Mouse (Mus musculus): ENCODE data around the gene Exosc1. TPM values are rescaled to one million over a fixed set of nuclear protein-coding genes. Genes with fewer than 3 reads are reported as not detected.

Exosc1 gene
- total and polyA plus RNA-seq, 3 experiments = 56.6 to 109 (median 68.6) TPM

- DNase-seq (ENCODE audit: extremely low read depth) = no peak
- in situ Hi-C loops (cut with MboI; ENCODE audit: low pct_ligation_motif_present, low pct_unique_long_range_greater_than_20kb, low sequenced_read_pairs) = no loop called here
- H3K9me3 ChIP-seq (replicated peaks; ENCODE audit: low read length) = no peaks in the 10 kb centered on the region
- no peaks in the 10 kb centered on the region for H3K27me3 ChIP-seq (replicated peaks)
- no peak overlapping the region for H3K27ac ChIP-seq (ENCODE audit: insufficient read depth, low read depth)
- H3K4me3 ChIP-seq (replicated peaks in 1 of 3; ENCODE audit: low read depth in 2 of 3, low read length in 2 of 3, poor library complexity in 1 of 3) = no peak overlapping the region
- no peak overlapping the region for H3K9ac ChIP-seq (ENCODE audit: insufficient read depth, low read depth)
- dilution Hi-C loops (cut with MboI; ENCODE audit: extremely low pct_ligation_motif_present, extremely low pct_unique_long_range_greater_than_20kb, low sequenced_read_pairs) = no loop called here
- no peak for TF ChIP-seq ELF1 (IDR thresholded peaks at IDR 0.05; ENCODE audit: low read depth, low read length)
- TF ChIP-seq EP300 (IDR thresholded peaks at IDR 0.05; ENCODE audit: low read length) = no peak
- no peak for TF ChIP-seq ZKSCAN1 (IDR thresholded peaks at IDR 0.05; ENCODE audit: borderline replicate concordance, low read depth, low read length)
- TF ChIP-seq ZNF384 (IDR thresholded peaks at IDR 0.05; ENCODE audit: low read depth, low read length) = no peak
- no peak for TF ChIP-seq USF1 (IDR thresholded peaks at IDR 0.05; ENCODE audit: low read depth, low read length)
- no peak for TF ChIP-seq ZC3H11A (IDR thresholded peaks at IDR 0.05; ENCODE audit: low read depth, low read length)
- TF ChIP-seq MAZ (IDR thresholded peaks at IDR 0.05; ENCODE audit: low read depth, low read length) = no peak
- no peak for TF ChIP-seq MYC (IDR thresholded peaks at IDR 0.05; ENCODE audit: low read depth, low read length)
- TF ChIP-seq CHD2 (IDR thresholded peaks at IDR 0.05; ENCODE audit: low read length) = no peak
- TF ChIP-seq MAX (IDR thresholded peaks at IDR 0.05; ENCODE audit: low read length) = no peak
- TF ChIP-seq GABPA (IDR thresholded peaks at IDR 0.05; ENCODE audit: insufficient replicate concordance, low read depth, low read length) = no peak
- no peak for TF ChIP-seq ZMIZ1 (IDR thresholded peaks at IDR 0.05; ENCODE audit: low read depth, low read length)
- TF ChIP-seq CTCF (conservative IDR thresholded peaks at IDR 0.05 in 1 of 2, IDR thresholded peaks at IDR 0.05 in 1 of 2; ENCODE audit: low read depth in 2 of 2, low read length in 2 of 2) = no peak
- no peak overlapping the region for H3K4me2 ChIP-seq (ENCODE audit: insufficient read depth, low read depth, poor library complexity, severe bottlenecking)
- peaks cover 25% of the 10 kb centered on the region for H3K79me2 ChIP-seq (replicated peaks; ENCODE audit: control insufficient read depth, extremely low read depth, insufficient read depth, poor library complexity, severe bottlenecking)
- H3K36me3 ChIP-seq (replicated peaks in 1 of 2; ENCODE audit: control insufficient read depth in 1 of 2, insufficient read depth in 1 of 2, low read length in 1 of 2) = peaks cover 42 to 74% of the 10 kb centered on the region in 2 experiments
- peaks cover 0 to 16% of the 10 kb centered on the region in 2 experiments; a peak in 2 of 4 replicates for H3K4me1 ChIP-seq (ENCODE audit: control insufficient read depth in 1 of 2, insufficient read depth in 2 of 2)
Observed at GRCm38 (mm10) chr19:41938539-41938938, 5.3 kb upstream of the Exosc1 start.

- dilution Hi-C loops (cut with MboI; ENCODE audit: extremely low pct_ligation_motif_present, extremely low pct_unique_long_range_greater_than_20kb, low sequenced_read_pairs) = no loop called here
- in situ Hi-C loops (cut with MboI; ENCODE audit: low pct_ligation_motif_present, low pct_unique_long_range_greater_than_20kb, low sequenced_read_pairs) = no loop called here
Observed at GRCm38 (mm10) chr19:41935921-41936320, 2.7 kb upstream of the Exosc1 start.

More at GRCm38 (mm10) chr19:41935921-41936320, 2.7 kb upstream of the Exosc1 start:
- TF ChIP-seq NRF1 (IDR thresholded peaks at IDR 0.05; ENCODE audit: low read depth, low read length) (no peak), USF1 (IDR thresholded peaks at IDR 0.05; ENCODE audit: low read depth, low read length) (no peak), RAD21 (IDR thresholded peaks at IDR 0.05; ENCODE audit: low read depth, low read length) (no peak), JUND (conservative IDR thresholded peaks at IDR 0.05; ENCODE audit: low read depth, low read length) (no peak), E2F4 (IDR thresholded peaks at IDR 0.05; ENCODE audit: insufficient replicate concordance, low read depth, low read length) (no peak), MAZ (IDR thresholded peaks at IDR 0.05; ENCODE audit: low read depth, low read length) (no peak), IRF4 (IDR thresholded peaks at IDR 0.05; ENCODE audit: low read depth, low read length) (no peak)
- Histone ChIP-seq H3K79me2 (replicated peaks; ENCODE audit: control insufficient read depth, extremely low read depth, insufficient read depth, poor library complexity, severe bottlenecking) (peaks cover 46% of the 10 kb centered on the region), H3K9me3 (replicated peaks; ENCODE audit: low read length) (no peaks in the 10 kb centered on the region), H3K27me3 (replicated peaks) (no peaks in the 10 kb centered on the region), H3K36me3 (replicated peaks in 1 of 2; ENCODE audit: control insufficient read depth in 1 of 2, insufficient read depth in 1 of 2, low read length in 1 of 2) (peaks cover 29 to 58% of the 10 kb centered on the region in 2 experiments), H3K4me3 (replicated peaks in 1 of 3; ENCODE audit: low read depth in 2 of 3, low read length in 2 of 3, poor library complexity in 1 of 3) (no peak overlapping the region), H3K27ac (ENCODE audit: insufficient read depth, low read depth) (no peak overlapping the region), H3K4me1 (ENCODE audit: control insufficient read depth in 1 of 2, insufficient read depth in 2 of 2) (peaks cover 5 to 30% of the 10 kb centered on the region in 2 experiments; a peak in 3 of 4 replicates), H3K9ac (ENCODE audit: insufficient read depth, low read depth) (no peak overlapping the region), H3K4me2 (ENCODE audit: insufficient read depth, low read depth, poor library complexity, severe bottlenecking) (no peak overlapping the region)
- no peak for DNase-seq (ENCODE audit: extremely low read depth)

Data from CH12.LX (cell line).